29 mouse cellular contexts compared by ENCODE assay signal in genomic region chr3:39560951-39561350, GRCm38 (mm10).
DNase-seq lines count a peak whose midpoint lies in the region; ATAC-seq and TF ChIP-seq lines count a peak whose summit lies in the region.
"Had no signal": no experiment of that assay in that cellular context is flagged by ENCODE, and none has a peak within 500 bp of the region (broad histone marks: within the 10 kb centered on the region; RNA-seq: fewer than 3 reads in every experiment).

No protein-coding gene starts in this region.

- no peaks in the 10 kb centered on the region for H3K27me3 ChIP-seq in hindbrain, embryonic 11.5 days (ENCODE audit: control insufficient read depth, insufficient read depth, low read length)
- H3K27me3 ChIP-seq in hindbrain, embryonic 13.5 days: no peaks in the 10 kb centered on the region
- H3K27me3 ChIP-seq in stomach, postnatal 0 days (ENCODE audit: control insufficient read depth, insufficient read depth, low read length): no peaks in the 10 kb centered on the region
- H3K27me3 ChIP-seq: forebrain, embryonic 15.5 days; intestine, embryonic 15.5 days; limb, embryonic 13.5 days; lung, embryonic 15.5 days; midbrain, embryonic 15.5 days; neural tube, embryonic 12.5 days had no signal

- no peaks in the 10 kb centered on the region for H3K4me1 ChIP-seq in hindbrain, embryonic 11.5 days (replicated peaks; ENCODE audit: control insufficient read depth, insufficient read depth, low read length)
- no peaks in the 10 kb centered on the region for H3K4me1 ChIP-seq in hindbrain, embryonic 13.5 days (replicated peaks)
- H3K4me1 ChIP-seq in stomach, postnatal 0 days (replicated peaks; ENCODE audit: control insufficient read depth, insufficient read depth): no peaks in the 10 kb centered on the region
- H3K4me1 ChIP-seq: forebrain, embryonic 15.5 days; intestine, embryonic 15.5 days; limb, embryonic 13.5 days; lung, embryonic 15.5 days; midbrain, embryonic 15.5 days; neural tube, embryonic 12.5 days had no signal

- TF ChIP-seq EP300 in stomach, postnatal 0 days (optimal IDR thresholded peaks at IDR 0.05): no peak

- H3K27ac ChIP-seq in hindbrain, embryonic 11.5 days (ENCODE audit: low read depth, low read length): no peak overlapping the region
- H3K27ac ChIP-seq in hindbrain, embryonic 13.5 days: no peak overlapping the region
- no peak overlapping the region for H3K27ac ChIP-seq in stomach, postnatal 0 days (replicated peaks)
- H3K27ac ChIP-seq: forebrain, embryonic 15.5 days; gastrocnemius, adult 2 months; intestine, embryonic 15.5 days; kidney, postnatal 0 days; limb, embryonic 13.5 days; lung, embryonic 15.5 days; midbrain, embryonic 15.5 days; neural tube, embryonic 12.5 days had no signal

- TF ChIP-seq CTCF in stomach, postnatal 0 days (IDR thresholded peaks at IDR 0.05; ENCODE audit: low read depth): no peak

- H3K9ac ChIP-seq in hindbrain, embryonic 11.5 days (ENCODE audit: low read depth, low read length): no peak overlapping the region
- H3K9ac ChIP-seq in hindbrain, embryonic 13.5 days: no peak overlapping the region
- no peak overlapping the region for H3K9ac ChIP-seq in stomach, postnatal 0 days (ENCODE audit: low read length)
- H3K9ac ChIP-seq: forebrain, embryonic 15.5 days; intestine, embryonic 15.5 days; limb, embryonic 13.5 days; lung, embryonic 15.5 days; midbrain, embryonic 15.5 days; neural tube, embryonic 12.5 days had no signal

- 84% methylated on average over 1 of the region's 1 CpGs for WGBS in hindbrain, embryonic 11.5 days
- WGBS in hindbrain, embryonic 13.5 days: 87% methylated on average over 1 of the region's 1 CpGs
- 75% methylated on average over 1 of the region's 1 CpGs for WGBS in stomach, postnatal 0 days

- peak; percentile 11 for DNase-seq in hindbrain, embryonic 11.5 days (ENCODE audit: low spot score)
- peak; percentile 28 for DNase-seq in embryo, embryonic 10 days (ENCODE audit: low spot score)
- DNase-seq in embryo, embryonic 11 days: peak; percentile 46
- DNase-seq in forelimb bud, embryonic 11.5 days (ENCODE audit: low read depth, low spot score): peak; percentile 27
- DNase-seq in kidney, postnatal 36 days: no peak
- no peak for DNase-seq in stomach, postnatal 0 days (ENCODE audit: low spot score)
- DNase-seq: adrenal gland, postnatal 25 days; cerebellum, adult 11-12 months; gastrocnemius, adult 2 months; gastrocnemius, postnatal 36 days; heart, adult 18-20 months; heart, postnatal 36 days; kidney, adult 2 months; lung, postnatal 36 days; right cerebral cortex, postnatal 4 days; thymus, adult 2 months; thymus, postnatal 4 days had no signal

- ATAC-seq in hindbrain, embryonic 11.5 days (ENCODE audit: low FRiP score): no peak
- ATAC-seq in hindbrain, embryonic 13.5 days (ENCODE audit: low FRiP score): no peak
- no peak for ATAC-seq in stomach, postnatal 0 days (ENCODE audit: low FRiP score, low TSS enrichment)
- ATAC-seq: CD4-positive, CD25-positive, alpha-beta regulatory T cell, adult 4 months; forebrain, embryonic 15.5 days; hindbrain, embryonic 16.5 days; intestine, embryonic 15.5 days; midbrain, embryonic 15.5 days had no signal

- H3K4me2 ChIP-seq in hindbrain, embryonic 11.5 days (replicated peaks; ENCODE audit: low read depth, low read length): no peak overlapping the region
- no peak overlapping the region for H3K4me2 ChIP-seq in hindbrain, embryonic 13.5 days
- H3K4me2 ChIP-seq in stomach, postnatal 0 days (replicated peaks; ENCODE audit: low read depth): no peak overlapping the region
- H3K4me2 ChIP-seq: forebrain, embryonic 15.5 days; heart, embryonic 11.5 days; intestine, embryonic 15.5 days; limb, embryonic 13.5 days; liver, embryonic 11.5 days; lung, embryonic 15.5 days; midbrain, embryonic 15.5 days; neural tube, embryonic 12.5 days had no signal

- no peaks in the 10 kb centered on the region for H3K9me3 ChIP-seq in hindbrain, embryonic 11.5 days (ENCODE audit: control insufficient read depth, low read length)
- H3K9me3 ChIP-seq in hindbrain, embryonic 13.5 days: no peaks in the 10 kb centered on the region
- H3K9me3 ChIP-seq in stomach, postnatal 0 days (ENCODE audit: control insufficient read depth, low read length): no peaks in the 10 kb centered on the region
- H3K9me3 ChIP-seq: forebrain, embryonic 15.5 days; intestine, embryonic 15.5 days; limb, embryonic 13.5 days; lung, embryonic 15.5 days; midbrain, embryonic 15.5 days; neural tube, embryonic 12.5 days had no signal

- H3K4me3 ChIP-seq in hindbrain, embryonic 11.5 days (ENCODE audit: low read depth, low read length): no peak overlapping the region
- H3K4me3 ChIP-seq in hindbrain, embryonic 13.5 days: no peak overlapping the region
- no peak overlapping the region for H3K4me3 ChIP-seq in stomach, postnatal 0 days (ENCODE audit: low read depth, low read length)
- H3K4me3 ChIP-seq: forebrain, embryonic 15.5 days; gastrocnemius, adult 2 months; intestine, embryonic 15.5 days; limb, embryonic 13.5 days; lung, embryonic 15.5 days; midbrain, embryonic 15.5 days; neural tube, embryonic 12.5 days had no signal

- H3K36me3 ChIP-seq in hindbrain, embryonic 11.5 days (ENCODE audit: control insufficient read depth, insufficient read depth, low read length): no peaks in the 10 kb centered on the region
- H3K36me3 ChIP-seq in hindbrain, embryonic 13.5 days: no peaks in the 10 kb centered on the region
- no peaks in the 10 kb centered on the region for H3K36me3 ChIP-seq in stomach, postnatal 0 days (ENCODE audit: control insufficient read depth, insufficient read depth, low read length)
- H3K36me3 ChIP-seq: forebrain, embryonic 15.5 days; intestine, embryonic 15.5 days; limb, embryonic 13.5 days; lung, embryonic 15.5 days; midbrain, embryonic 15.5 days; neural tube, embryonic 12.5 days had no signal

Comparison
In these comparisons a context has a peak if more than half of its experiments do, and no peak if none do; other contexts are left out.
1. DNase-seq: peak in hindbrain, embryonic 11.5 days (single experiment), embryo, embryonic 10 days (single experiment), embryo, embryonic 11 days (single experiment) and forelimb bud, embryonic 11.5 days (single experiment); none in kidney, postnatal 36 days (0 of 2) and stomach, postnatal 0 days (single experiment).